Mouse (Mus musculus) thymus, adult 2 months (tissue): ENCODE data around the gene Morf4l1. TPM values are rescaled to one million over a fixed set of nuclear protein-coding genes. Genes with fewer than 3 reads are reported as not detected.

Source experiments
- DNase-seq: peaks from one replicate; pipeline ENCODE4 v3.0.0; 2021
- H3K27ac ChIP-seq: fragments of 200-500 bp; 2 replicates; pipeline ENCODE4 v1.5.1; 2012; ENCODE audit warnings: low read length, control low read depth; ENCODE audit not compliant: control insufficient read depth, insufficient read depth
- H3K27me3 ChIP-seq: fragments of 200-500 bp; 2 replicates; pipeline ENCODE4 v1.6.1; 2012; ENCODE audit warnings: mild to moderate bottlenecking, low read length, moderate library complexity, mixed read lengths; ENCODE audit not compliant: control insufficient read depth, insufficient read depth
- H3K36me3 ChIP-seq: fragments of 200-500 bp; 2 replicates; pipeline ENCODE4 v1.6.1; 2012; ENCODE audit warnings: mild to moderate bottlenecking, low read length, moderate library complexity; ENCODE audit not compliant: control insufficient read depth, insufficient read depth
- H3K4me1 ChIP-seq: fragments of 200-500 bp; replicated peaks from 2 replicates; pipeline ENCODE4 v1.6.1; 2012; ENCODE audit warnings: low read length; ENCODE audit not compliant: control insufficient read depth, insufficient read depth
- H3K4me3 ChIP-seq: fragments of 200-500 bp; 2 replicates; pipeline ENCODE4 v1.5.1; 2012; ENCODE audit warnings: mild to moderate bottlenecking, low read length, control low read depth, moderate library complexity; ENCODE audit not compliant: control insufficient read depth, insufficient read depth
- CTCF ChIP-seq: fragments of 200-500 bp; IDR thresholded peaks from 2 replicates; pipeline ENCODE4 v1.5.1; 2012; ENCODE audit warnings: mild to moderate bottlenecking, control low read depth, low read length, moderate library complexity, borderline replicate concordance; ENCODE audit not compliant: control insufficient read depth, poor library complexity, insufficient read depth; ENCODE audit errors: extremely low read depth
- POLR2A ChIP-seq: fragments of 200-500 bp; IDR thresholded peaks from 2 replicates; pipeline ENCODE4 v1.6.1; 2012; ENCODE audit warnings: mild to moderate bottlenecking, low read length, control low read depth, moderate library complexity; ENCODE audit not compliant: control insufficient read depth, poor library complexity, insufficient read depth; ENCODE audit errors: extremely low read depth
- WGBS: fragments of 180-500 bp; shearing (Covaris S2); methylation state at CpG from one replicate; pipeline ENCODE4 v1.1.7; 2018; 5-methylcytosine and 5-hydroxymethylcytosine counted together
- polyA plus RNA-seq: library from polyadenylated mRNA; depleted of rRNA; stranded (reverse); fragments of >200 nt; gene quantifications from 2 replicates; pipeline ENCODE4 v1.2.3, GENCODE M21; 2012

Gene Morf4l1
- polyA plus RNA-seq, 1 experiment: 104 TPM

GRCm38 (mm10) chr9:90136678-90136965, 22.0 kb upstream of the Morf4l1 start:
- 100% methylated on average over 1 of the region's 1 CpGs for WGBS
- no peaks in the 10 kb centered on the region; the same call in 1 of the 2 replicates for H3K27me3 ChIP-seq
- H3K4me1 ChIP-seq: no peaks in the 10 kb centered on the region
- DNase-seq: no peak
- H3K36me3 ChIP-seq: no peaks in the 10 kb centered on the region
- H3K27ac ChIP-seq: no peak overlapping the region
- no peak overlapping the region for H3K4me3 ChIP-seq
- TF ChIP-seq POLR2A (no peak), CTCF (no peak)

DNA sequence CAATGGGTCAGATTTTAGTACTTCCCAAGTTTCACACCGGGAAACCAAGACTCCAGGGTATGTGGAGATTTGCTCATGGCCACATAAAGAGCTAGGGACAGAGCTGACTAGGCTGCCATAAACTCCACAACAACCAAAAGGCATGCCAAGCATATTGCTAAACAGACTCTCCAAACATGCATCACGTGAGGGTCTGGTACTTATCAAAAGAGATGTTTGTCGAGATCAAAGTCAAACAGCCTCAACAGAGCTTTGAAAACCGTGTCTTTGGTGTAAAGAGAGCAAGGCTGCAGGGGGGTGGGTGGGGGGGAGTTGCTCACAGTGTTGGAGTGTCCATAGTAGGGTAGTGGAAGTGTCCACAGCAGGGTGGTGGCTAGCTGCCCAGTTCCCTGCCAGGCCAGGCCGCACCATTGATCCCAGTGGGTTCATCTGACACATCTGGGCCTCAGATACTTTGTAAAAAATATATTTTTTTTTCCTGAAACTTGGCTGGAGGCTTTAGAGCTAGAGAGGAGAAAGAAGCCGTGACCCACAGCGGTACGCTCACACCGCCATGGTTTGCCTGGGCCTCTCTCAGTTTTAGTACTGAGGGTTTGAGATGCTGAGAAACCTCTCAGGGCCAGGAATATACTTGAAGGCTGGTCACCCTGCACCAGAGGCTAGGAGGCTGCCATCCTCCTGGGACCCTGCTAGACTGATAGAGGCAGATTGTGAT, 21.5 kb upstream of the Morf4l1 start:
- 84% methylated on average over 9 of the region's 9 CpGs for WGBS
- no peak overlapping the region for H3K4me3 ChIP-seq
- no peak overlapping the region for H3K27ac ChIP-seq

DNA sequence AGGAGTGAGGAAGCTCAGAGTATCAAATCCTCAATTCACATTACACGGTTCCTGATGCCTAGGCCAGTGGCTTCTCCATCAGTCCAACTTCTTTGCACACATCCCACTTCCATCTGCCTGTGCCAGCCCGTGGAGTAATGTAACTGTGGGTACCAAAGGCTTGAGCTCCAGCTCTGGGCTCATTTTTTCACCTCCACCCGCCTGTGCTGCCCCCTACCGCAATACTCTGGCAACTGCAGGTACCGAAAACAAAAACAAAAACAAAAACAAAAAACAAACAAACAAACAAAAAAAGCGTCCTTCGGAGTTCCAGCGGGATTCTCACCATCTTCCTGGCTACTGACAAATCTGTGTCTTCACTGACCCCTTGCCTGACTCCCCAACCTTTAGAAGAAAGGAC, 20.9 kb upstream of the Morf4l1 start:
- Histone ChIP-seq H3K27me3 (no peaks in the 10 kb centered on the region; the same call in 1 of the 2 replicates), H3K36me3 (no peaks in the 10 kb centered on the region), H3K4me3 (no peak overlapping the region), H3K4me1 (no peaks in the 10 kb centered on the region), H3K27ac (no peak overlapping the region)
- no peak for DNase-seq
- 93% methylated on average over 8 of the region's 8 CpGs for WGBS
- TF ChIP-seq POLR2A (no peak), CTCF (no peak)

More for the DNA sequence above, 21.5 kb upstream of the Morf4l1 start:
- no peaks in the 10 kb centered on the region for H3K36me3 ChIP-seq
- no peak for DNase-seq
- H3K27me3 ChIP-seq: no peaks in the 10 kb centered on the region; the same call in 1 of the 2 replicates
- TF ChIP-seq POLR2A: no peak
- no peaks in the 10 kb centered on the region for H3K4me1 ChIP-seq

DNA sequence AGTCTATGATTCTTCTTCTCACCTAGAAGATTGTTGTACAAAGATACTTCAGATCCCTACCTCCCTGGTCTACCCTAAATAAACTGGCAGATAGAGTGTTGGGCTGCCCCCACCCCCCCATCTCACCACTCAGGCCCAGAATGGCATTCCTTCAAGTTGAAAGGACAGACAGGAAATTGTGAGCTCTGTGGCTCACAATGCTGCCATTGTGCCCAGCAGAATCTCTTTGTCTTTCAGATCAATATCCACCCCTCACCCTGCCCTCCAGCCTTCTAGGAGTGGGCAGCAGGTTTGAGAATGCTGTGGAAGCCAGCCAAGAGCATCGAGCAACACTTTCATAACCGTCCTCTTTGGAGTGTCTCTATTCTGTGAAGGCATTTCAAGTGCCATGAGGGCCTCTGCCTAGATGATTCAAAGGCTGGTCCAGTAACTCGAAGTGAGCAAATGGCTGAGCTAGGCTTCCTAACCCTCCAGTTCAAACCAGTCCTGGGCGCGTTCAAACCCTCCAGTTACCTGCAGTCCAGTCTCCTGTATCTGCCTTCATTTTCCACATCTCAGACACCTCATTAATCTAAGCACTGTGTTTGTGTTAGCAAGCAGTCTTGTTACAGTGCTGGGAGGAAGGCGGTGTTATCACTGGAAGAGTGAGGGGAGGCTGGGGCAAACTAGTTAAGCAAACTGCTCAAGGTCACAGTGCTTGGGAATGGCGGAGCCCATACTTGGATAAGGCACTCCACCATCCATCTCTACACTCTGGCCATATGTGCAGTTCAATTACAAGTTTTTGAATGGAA, 19.2 kb upstream of the Morf4l1 start:
- TF ChIP-seq CTCF (no peak), POLR2A (no peak)
- no peak for DNase-seq
- Histone ChIP-seq H3K36me3 (no peaks in the 10 kb centered on the region), H3K27me3 (no peaks in the 10 kb centered on the region), H3K27ac (no peak overlapping the region), H3K4me1 (no peaks in the 10 kb centered on the region), H3K4me3 (no peak overlapping the region)
- 91% methylated on average over 7 of the region's 7 CpGs for WGBS

DNA sequence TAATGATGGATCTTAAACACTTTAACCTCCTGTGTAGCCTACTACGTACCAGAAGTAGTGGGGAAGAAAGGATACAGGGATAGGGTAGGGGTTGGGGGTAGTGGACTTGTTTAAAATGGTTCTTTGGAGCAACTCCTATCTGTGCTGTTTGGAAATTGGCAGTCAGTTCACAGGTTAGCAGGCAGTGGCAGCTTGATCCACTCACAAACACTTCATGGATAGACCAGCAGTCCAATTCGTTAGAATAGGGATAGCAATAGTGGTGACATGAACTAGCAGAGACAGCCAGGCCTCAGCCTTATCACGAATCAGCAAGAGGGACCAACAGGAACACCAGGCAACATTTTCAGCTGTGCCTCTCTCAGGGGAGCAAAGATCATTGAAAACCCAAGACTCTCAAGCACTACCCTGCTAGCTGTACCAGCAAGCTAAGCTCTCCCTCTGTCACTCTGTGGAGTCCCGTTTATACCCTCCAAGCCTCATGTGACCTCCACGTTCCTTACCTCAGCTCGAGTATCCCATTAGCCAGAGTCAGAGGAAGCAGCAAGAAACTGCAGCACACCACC, 14.1 kb upstream of the Morf4l1 start:
- DNase-seq: no peak

GRCm38 (mm10) chr9:90127146-90127545, 12.6 kb upstream of the Morf4l1 start:
- WGBS: 94% methylated on average over 6 of the region's 6 CpGs
- no peak for DNase-seq

More for the DNA sequence above, 14.1 kb upstream of the Morf4l1 start:
- Histone ChIP-seq H3K27me3 (no peaks in the 10 kb centered on the region), H3K4me3 (no peak overlapping the region), H3K27ac (no peak overlapping the region), H3K36me3 (no peaks in the 10 kb centered on the region), H3K4me1 (peaks cover 2% of the 10 kb centered on the region; the same call in 1 of the 2 replicates)
- no peak for TF ChIP-seq POLR2A
- no peak for TF ChIP-seq CTCF
- 92% methylated on average over 6 of the region's 6 CpGs for WGBS

More at GRCm38 (mm10) chr9:90127146-90127545, 12.6 kb upstream of the Morf4l1 start:
- H3K27me3 ChIP-seq: no peaks in the 10 kb centered on the region
- no peak overlapping the region for H3K4me3 ChIP-seq
- H3K27ac ChIP-seq: no peak overlapping the region
- H3K36me3 ChIP-seq: no peaks in the 10 kb centered on the region
- H3K4me1 ChIP-seq: peaks cover 2% of the 10 kb centered on the region; the same call in 1 of the 2 replicates
- no peak for TF ChIP-seq POLR2A
